Mouse (Mus musculus): ENCODE measurements around the gene Psmd4. TPM values are rescaled to one million over a fixed set of nuclear protein-coding genes. Genes with fewer than 3 reads are reported as not detected.

Psmd4 gene
- polyA plus RNA-seq, 1 experiment = 338 TPM

DNA sequence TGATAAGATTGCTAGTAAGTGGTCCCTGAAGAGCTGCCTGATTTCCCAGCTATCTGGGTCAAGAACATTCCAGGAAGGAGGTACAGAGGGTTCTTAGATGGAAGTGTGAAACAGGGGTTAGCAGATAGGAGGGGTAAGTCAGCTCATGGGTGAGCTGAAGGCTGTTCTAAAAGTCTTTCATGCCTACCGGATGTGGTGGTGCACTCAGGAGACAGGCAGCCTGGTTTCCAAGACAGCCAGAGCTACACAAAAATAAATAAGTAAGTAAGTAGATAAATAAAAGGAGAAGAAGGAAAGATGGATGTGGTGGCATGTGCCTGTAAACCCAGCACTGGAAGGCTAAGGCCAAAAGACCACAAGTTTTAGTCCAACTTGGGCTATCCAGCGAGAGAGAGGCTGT is 23.7 kb downstream of the Psmd4 start:
- Histone ChIP-seq H3K4me2 (ENCODE audit: low read depth) (no peak overlapping the region), H3ac (ENCODE audit: control insufficient read depth, insufficient read length) (no peak overlapping the region), H3K4me3 (no peak overlapping the region), H3K27me3 (ENCODE audit: control insufficient read depth, insufficient read depth, insufficient read length) (no peaks in the 10 kb centered on the region), H3K79me2 (ENCODE audit: control insufficient read depth, insufficient read depth) (peaks cover under 1% of the 10 kb centered on the region), H3K36me3 (ENCODE audit: control insufficient read depth, insufficient read depth) (no peaks in the 10 kb centered on the region)
- TF ChIP-seq POLR2A (IDR thresholded peaks at IDR 0.05; ENCODE audit: insufficient read length, low read depth) (no peak), CEBPB (IDR thresholded peaks at IDR 0.05; ENCODE audit: insufficient read depth, poor library complexity, severe bottlenecking) (no peak), REST (IDR thresholded peaks at IDR 0.05; ENCODE audit: insufficient read depth, insufficient read length) (no peak), POLR2AphosphoS2 (IDR thresholded peaks at IDR 0.05; ENCODE audit: insufficient read length, low read depth) (no peak), MYOD1 (IDR thresholded peaks at IDR 0.05; ENCODE audit: control insufficient read depth in 1 of 3, insufficient read length in 2 of 3, low read depth in 2 of 3) (no peak), MAX (IDR thresholded peaks at IDR 0.05; ENCODE audit: low read depth) (no peak), TCF12 (IDR thresholded peaks at IDR 0.05; ENCODE audit: insufficient read depth, poor library complexity, severe bottlenecking) (no peak), E2F4 (IDR thresholded peaks at IDR 0.05; ENCODE audit: insufficient read depth) (no peak), TCF3 (IDR thresholded peaks at IDR 0.05; ENCODE audit: insufficient read length, low read depth) (no peak), MYOG (IDR thresholded peaks at IDR 0.05; ENCODE audit: control insufficient read depth in 1 of 3, insufficient read depth in 1 of 3, insufficient read length in 2 of 3, low read depth in 2 of 3) (no peak), USF1 (IDR thresholded peaks at IDR 0.05; ENCODE audit: low read depth) (no peak), SRF (IDR thresholded peaks at IDR 0.05; ENCODE audit: control insufficient read depth, insufficient read length, low read depth) (no peak)

DNA sequence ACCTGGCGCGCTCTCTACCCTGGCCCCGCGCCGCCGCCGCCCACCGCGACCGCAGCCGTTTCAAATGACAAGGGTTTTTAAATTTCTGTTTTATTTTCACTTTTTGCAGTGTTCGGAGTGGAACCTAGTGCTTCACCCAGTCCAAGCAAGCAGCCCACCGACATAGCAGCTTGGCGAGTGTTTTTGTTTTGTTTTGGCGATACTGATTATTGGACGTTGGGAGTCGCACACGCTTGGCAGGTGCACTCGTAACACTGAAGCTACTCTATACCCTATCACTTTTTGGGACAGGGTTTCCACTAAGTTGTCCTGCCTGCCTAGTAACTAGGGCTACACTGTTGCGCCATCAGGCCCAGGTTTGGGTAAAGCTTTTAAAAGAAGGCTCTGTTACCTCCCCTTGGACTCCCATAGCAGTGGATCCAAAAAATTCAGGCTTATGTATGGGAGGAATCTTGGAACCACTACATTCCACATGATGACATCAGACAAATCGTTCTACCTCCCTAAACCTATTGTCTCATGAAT is 25.8 kb downstream of the Psmd4 start:
- no peaks in the 10 kb centered on the region for H3K27me3 ChIP-seq (ENCODE audit: control insufficient read depth, insufficient read depth, insufficient read length)
- H3K4me3 ChIP-seq = peak overlapping the region; percentile 58
- peaks cover 6% of the 10 kb centered on the region for H3K79me2 ChIP-seq (ENCODE audit: control insufficient read depth, insufficient read depth)
- peak overlapping the region; percentile 24 for H3ac ChIP-seq (ENCODE audit: control insufficient read depth, insufficient read length)
- TF ChIP-seq MYOG (IDR thresholded peaks at IDR 0.05; ENCODE audit: control insufficient read depth in 1 of 3, insufficient read depth in 1 of 3, insufficient read length in 2 of 3, low read depth in 2 of 3) = no peak
- no peak for TF ChIP-seq MYOD1 (IDR thresholded peaks at IDR 0.05; ENCODE audit: control insufficient read depth in 1 of 3, insufficient read length in 2 of 3, low read depth in 2 of 3)
- no peak for TF ChIP-seq TCF12 (IDR thresholded peaks at IDR 0.05; ENCODE audit: insufficient read depth, poor library complexity, severe bottlenecking)
- no peak for TF ChIP-seq POLR2A (IDR thresholded peaks at IDR 0.05; ENCODE audit: insufficient read length, low read depth)
- TF ChIP-seq POLR2AphosphoS2 (IDR thresholded peaks at IDR 0.05; ENCODE audit: insufficient read length, low read depth) = no peak
- no peak for TF ChIP-seq TCF3 (IDR thresholded peaks at IDR 0.05; ENCODE audit: insufficient read length, low read depth)
- no peak for TF ChIP-seq REST (IDR thresholded peaks at IDR 0.05; ENCODE audit: insufficient read depth, insufficient read length)
- no peaks in the 10 kb centered on the region for H3K36me3 ChIP-seq (ENCODE audit: control insufficient read depth, insufficient read depth)
- peak overlapping the region; percentile 87 for H3K4me2 ChIP-seq (ENCODE audit: low read depth)

DNA sequence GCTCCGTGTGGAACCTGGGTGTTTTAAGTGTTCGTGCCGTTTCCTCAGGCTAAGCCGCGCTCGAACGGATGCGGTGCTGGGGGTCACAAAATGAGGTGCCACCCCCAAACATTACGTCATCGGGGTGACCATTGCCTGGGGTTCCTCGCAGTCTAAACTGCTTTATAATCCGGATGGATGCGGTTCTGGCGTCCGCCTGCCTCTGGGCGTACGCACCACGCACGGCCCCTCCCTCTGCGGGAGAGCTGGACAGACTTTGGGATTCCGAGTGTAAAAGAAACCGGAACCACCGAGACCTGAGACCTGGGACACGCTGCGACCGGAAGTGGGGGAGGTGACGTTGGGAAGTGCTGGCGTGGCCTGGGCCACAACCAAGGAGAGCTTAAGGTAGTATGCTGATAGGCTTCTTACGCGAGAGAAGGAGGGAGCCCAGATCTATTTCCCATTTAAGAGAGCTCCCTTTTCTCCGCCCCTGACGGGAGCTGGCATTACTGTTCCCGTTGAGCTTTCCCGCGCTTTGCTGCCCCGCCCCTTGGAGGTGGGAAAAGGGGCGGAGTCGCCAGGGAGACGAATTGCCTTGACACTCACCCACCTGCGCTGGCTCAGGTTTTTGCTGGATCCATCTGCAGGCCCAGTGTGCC is 26.4 kb downstream of the Psmd4 start:
- H3ac ChIP-seq (ENCODE audit: control insufficient read depth, insufficient read length) = peak overlapping the region; percentile 24
- H3K4me2 ChIP-seq (ENCODE audit: low read depth) = peak overlapping the region; percentile 87
- H3K27me3 ChIP-seq (ENCODE audit: control insufficient read depth, insufficient read depth, insufficient read length) = no peaks in the 10 kb centered on the region
- peaks cover 6% of the 10 kb centered on the region for H3K79me2 ChIP-seq (ENCODE audit: control insufficient read depth, insufficient read depth)
- TF ChIP-seq E2F4 (IDR thresholded peaks at IDR 0.05; ENCODE audit: insufficient read depth) (peak; percentile 69), MYOD1 (IDR thresholded peaks at IDR 0.05; ENCODE audit: control insufficient read depth in 1 of 3, insufficient read length in 2 of 3, low read depth in 2 of 3) (peak in 1 of 3 experiments; percentile 17), MAX (IDR thresholded peaks at IDR 0.05; ENCODE audit: low read depth) (no peak), POLR2AphosphoS2 (IDR thresholded peaks at IDR 0.05; ENCODE audit: insufficient read length, low read depth) (no peak), POLR2A (IDR thresholded peaks at IDR 0.05; ENCODE audit: insufficient read length, low read depth) (peak; percentile 2)
- H3K4me3 ChIP-seq = peak overlapping the region; percentile 58
- H3K36me3 ChIP-seq (ENCODE audit: control insufficient read depth, insufficient read depth) = no peaks in the 10 kb centered on the region

DNA sequence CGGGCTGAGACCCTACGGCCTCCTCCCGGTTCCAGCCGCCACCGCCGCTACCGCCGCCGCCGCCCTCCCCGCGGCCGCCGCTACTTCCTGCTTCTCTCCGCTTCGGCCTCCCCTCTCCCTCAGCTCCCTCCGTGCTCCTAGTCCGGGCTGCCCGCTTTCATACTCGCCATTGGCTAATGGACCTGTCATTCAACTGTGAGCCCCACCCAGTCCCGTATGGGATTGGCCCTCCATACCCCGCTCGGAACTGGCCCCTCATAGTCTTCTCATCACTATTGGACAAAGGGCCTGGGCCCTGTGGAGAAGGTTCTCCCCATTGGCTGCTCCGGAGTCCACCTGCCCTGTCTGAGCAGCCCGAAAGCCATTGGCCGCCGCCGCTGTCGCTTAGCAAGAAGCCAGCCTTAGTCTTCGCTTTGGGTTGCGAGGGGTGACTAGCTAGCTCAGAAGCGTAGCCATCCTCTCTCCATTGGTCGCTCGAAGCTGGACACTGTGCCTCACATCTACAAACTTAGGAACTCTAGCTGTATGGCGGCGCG is 27.0 kb downstream of the Psmd4 start, which contains the start of gene Zfp687:
Gene Zfp687 (minus strand): TSS at position 112 of the 536 bp plus-strand sequence.
- H3K36me3 ChIP-seq (ENCODE audit: control insufficient read depth, insufficient read depth) = no peaks in the 10 kb centered on the region
- H3K27me3 ChIP-seq (ENCODE audit: control insufficient read depth, insufficient read depth, insufficient read length) = no peaks in the 10 kb centered on the region
- peak within 1 kb of the TSS; percentile 24 for H3ac ChIP-seq (ENCODE audit: control insufficient read depth, insufficient read length)
- H3K4me2 ChIP-seq (ENCODE audit: low read depth) = peak within 1 kb of the TSS; percentile 91
- TF ChIP-seq POLR2AphosphoS2 (IDR thresholded peaks at IDR 0.05; ENCODE audit: insufficient read length, low read depth) = peak; percentile 82
- peak in 1 of 3 experiments; percentile 26 for TF ChIP-seq MYOG (IDR thresholded peaks at IDR 0.05; ENCODE audit: control insufficient read depth in 1 of 3, insufficient read depth in 1 of 3, insufficient read length in 2 of 3, low read depth in 2 of 3)
- TF ChIP-seq POLR2A (IDR thresholded peaks at IDR 0.05; ENCODE audit: insufficient read length, low read depth) = peak; percentile 77
- TF ChIP-seq SRF (IDR thresholded peaks at IDR 0.05; ENCODE audit: control insufficient read depth, insufficient read length, low read depth) = no peak
- no peak for TF ChIP-seq MYOD1 (IDR thresholded peaks at IDR 0.05; ENCODE audit: control insufficient read depth in 1 of 3, insufficient read length in 2 of 3, low read depth in 2 of 3)
- H3K4me3 ChIP-seq = peak within 1 kb of the TSS; percentile 58
- H3K79me2 ChIP-seq (ENCODE audit: control insufficient read depth, insufficient read depth) = peaks cover 6% of the 10 kb centered on the region
